Mouse (Mus musculus) granulocyte monocyte progenitor cell, adult 5-6 weeks (primary cell): ENCODE data around the gene Trim52. TPM values are rescaled to one million over a fixed set of nuclear protein-coding genes. Genes with fewer than 3 reads are reported as not detected.

Source experiments
- ATAC-seq: replicated peaks from 2 replicates; pipeline ENCODE4 v1.8.0; 2016; ENCODE audit warnings: mild to moderate bottlenecking, moderate TSS enrichment, inconsistent platforms; ENCODE audit not compliant: poor library complexity, severe bottlenecking
- total RNA-seq, 2 experiments: library from RNA; stranded (forward) in 1 of 2; stranded (reverse) in 1 of 2; fragments of 200-712, 200-1000 nt in 1 of 2; fragments of >200 nt in 1 of 2; fragmentation: Nextera tagmentation in 1 of 2; gene quantifications; 2 replicates each; pipeline ENCODE4 v1.2.3; 2014 to 2017

Gene Trim52
- total RNA-seq (2014; fragmentation: Nextera tagmentation) (not detected in 2 replicates), total RNA-seq (2017) (not detected in 2 replicates)

- no peak for ATAC-seq
Measured at GRCm38 (mm10) chr14:106105980-106106379, at the start of gene Trim52. Trim52 (plus strand) TSS chr14:106106198.

- ATAC-seq = no peak
Measured at GRCm38 (mm10) chr14:106072608-106073007, 33.4 kb upstream of the Trim52 start.

- ATAC-seq = no peak
Measured at GRCm38 (mm10) chr14:106075181-106076064, 30.6 kb upstream of the Trim52 start.

GRCm38 (mm10) chr14:106088480-106089037 lies 17.4 kb upstream of the Trim52 start:
- no peak for ATAC-seq

GRCm38 (mm10) chr14:106096816-106097215 lies 9.2 kb upstream of the Trim52 start:
- ATAC-seq = no peak

- ATAC-seq = no peak
Measured at GRCm38 (mm10) chr14:106100858-106101257, 5.1 kb upstream of the Trim52 start.

- no peak for ATAC-seq
Measured at GRCm38 (mm10) chr14:106106425-106106824, 427 bp downstream of the Trim52 start.

GRCm38 (mm10) chr14:106119371-106119770 lies 13.4 kb downstream of the Trim52 start:
- no peak for ATAC-seq

- ATAC-seq = peak; percentile 82
Measured at GRCm38 (mm10) chr14:106136272-106136671, 30.3 kb downstream of the Trim52 start.

- ATAC-seq = no peak
Measured at GRCm38 (mm10) chr14:106151188-106151587, 45.2 kb downstream of the Trim52 start.

- peak; percentile 100 for ATAC-seq
Measured at GRCm38 (mm10) chr14:106154879-106155576, 49.0 kb downstream of the Trim52 start.

- no peak for ATAC-seq
Measured at GRCm38 (mm10) chr14:106156533-106156932, 50.5 kb downstream of the Trim52 start.

- ATAC-seq = no peak
Measured at GRCm38 (mm10) chr14:106162331-106162730, 56.3 kb downstream of the Trim52 start.

GRCm38 (mm10) chr14:106163196-106163595 lies 57.2 kb downstream of the Trim52 start:
- ATAC-seq = peak; percentile 98

GRCm38 (mm10) chr14:106163933-106164332 lies 57.9 kb downstream of the Trim52 start:
- peak; percentile 28; the same call in 1 of the 2 replicates for ATAC-seq

- no peak for ATAC-seq
Measured at GRCm38 (mm10) chr14:106176879-106177278, 70.9 kb downstream of the Trim52 start.

GRCm38 (mm10) chr14:106178245-106178644 lies 72.2 kb downstream of the Trim52 start:
- ATAC-seq = no peak

GRCm38 (mm10) chr14:106179102-106179727 lies 73.2 kb downstream of the Trim52 start:
- ATAC-seq = no peak; the same call in 1 of the 2 replicates

- ATAC-seq = no peak
Measured at GRCm38 (mm10) chr14:106179728-106180125, 73.7 kb downstream of the Trim52 start.

- no peak for ATAC-seq
Measured at GRCm38 (mm10) chr14:106180616-106181015, 74.6 kb downstream of the Trim52 start.
